Mouse (Mus musculus): ENCODE measurements at regions not wholly inside any gene's neighbourhood (a gene's known extent, or its start where the extent isn't known, plus 50 kb on each side); places are given as distances from the start of the nearest gene placed in this dataset.

GRCm38 (mm10) chr7:136745412-136745811 is 149.0 kb upstream of the Mgmt start:
- no peak for ATAC-seq (ENCODE audit: insufficient number of reproducible peaks, insufficient read depth, low FRiP score, low read depth)
- Histone ChIP-seq H3K9ac (ENCODE audit: low read length) (no peak overlapping the region), H3K4me3 (ENCODE audit: control insufficient read depth in 1 of 2, insufficient read depth in 1 of 2, low read depth in 1 of 2, low read length in 2 of 2) (no peak overlapping the region), H3K36me3 (ENCODE audit: control insufficient read depth, insufficient read depth, low read length) (no peaks in the 10 kb centered on the region), H3K9me3 (ENCODE audit: control insufficient read depth, low read length) (no peaks in the 10 kb centered on the region; the same call in 1 of the 2 replicates), H3K4me1 (ENCODE audit: control insufficient read depth in 2 of 2, insufficient read depth in 2 of 2, low read length in 2 of 2) (no peaks in the 10 kb centered on the region), H3K4me2 (ENCODE audit: low read length) (no peak overlapping the region), H3K27me3 (ENCODE audit: control insufficient read depth, insufficient read depth, low read length) (no peaks in the 10 kb centered on the region; the same call in 1 of the 2 replicates), H3K27ac (replicated peaks in 1 of 2; ENCODE audit: control insufficient read depth in 1 of 2, insufficient read depth in 1 of 2, low read depth in 2 of 2, low read length in 2 of 2) (no peak overlapping the region)
- 78% methylated on average over 8 of the region's 8 CpGs for WGBS

GRCm38 (mm10) chr7:136751477-136751876 is 142.9 kb upstream of the Mgmt start:
- Histone ChIP-seq H3K27me3 (ENCODE audit: control insufficient read depth, insufficient read depth, low read length) (no peaks in the 10 kb centered on the region), H3K9me3 (ENCODE audit: control insufficient read depth, low read length) (no peaks in the 10 kb centered on the region), H3K36me3 (ENCODE audit: control insufficient read depth, insufficient read depth, low read length) (no peaks in the 10 kb centered on the region), H3K4me2 (ENCODE audit: low read length) (no peak overlapping the region), H3K27ac (replicated peaks in 1 of 2; ENCODE audit: control insufficient read depth in 1 of 2, insufficient read depth in 1 of 2, low read depth in 2 of 2, low read length in 2 of 2) (no peak overlapping the region), H3K4me3 (ENCODE audit: control insufficient read depth in 1 of 2, insufficient read depth in 1 of 2, low read depth in 1 of 2, low read length in 2 of 2) (no peak overlapping the region), H3K9ac (ENCODE audit: low read length) (no peak overlapping the region), H3K4me1 (ENCODE audit: control insufficient read depth in 2 of 2, insufficient read depth in 2 of 2, low read length in 2 of 2) (no peaks in the 10 kb centered on the region)
- 76% methylated on average over 4 of the region's 4 CpGs for WGBS
- ATAC-seq (ENCODE audit: insufficient number of reproducible peaks, insufficient read depth, low FRiP score, low read depth): no peak

DNA sequence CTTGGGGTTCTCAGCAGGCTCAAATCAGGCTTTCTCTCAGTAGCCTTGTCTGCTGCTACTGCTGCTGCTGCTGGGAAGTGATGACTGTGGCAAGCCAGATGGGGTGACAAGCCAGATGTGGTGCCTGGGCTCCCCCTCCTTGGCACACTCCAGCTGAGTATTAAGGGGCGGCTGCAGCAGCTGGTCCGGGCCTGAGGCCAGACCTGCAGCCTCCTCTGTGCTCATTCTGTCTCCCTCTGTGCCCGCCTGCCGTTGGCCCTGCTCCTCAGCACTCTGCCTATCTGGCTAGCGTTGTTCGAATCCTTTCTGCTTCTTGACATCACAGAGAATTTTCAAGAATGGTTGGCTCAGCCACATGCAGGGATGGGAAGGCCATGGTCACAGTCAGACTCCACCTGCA is 139.6 kb upstream of the Mgmt start:
- ATAC-seq (ENCODE audit: insufficient number of reproducible peaks, insufficient read depth, low FRiP score, low read depth): no peak
- no peak overlapping the region for H3K9ac ChIP-seq (ENCODE audit: low read length)
- H3K4me2 ChIP-seq (ENCODE audit: low read length): no peak overlapping the region
- no peaks in the 10 kb centered on the region for H3K27me3 ChIP-seq (ENCODE audit: control insufficient read depth, insufficient read depth, low read length)
- WGBS: 69% methylated on average over 6 of the region's 6 CpGs
- H3K4me1 ChIP-seq (ENCODE audit: control insufficient read depth in 2 of 2, insufficient read depth in 2 of 2, low read length in 2 of 2): no peaks in the 10 kb centered on the region
- H3K27ac ChIP-seq (replicated peaks in 1 of 2; ENCODE audit: control insufficient read depth in 1 of 2, insufficient read depth in 1 of 2, low read depth in 2 of 2, low read length in 2 of 2): no peak overlapping the region
- H3K9me3 ChIP-seq (ENCODE audit: control insufficient read depth, low read length): no peaks in the 10 kb centered on the region
- H3K36me3 ChIP-seq (ENCODE audit: control insufficient read depth, insufficient read depth, low read length): no peaks in the 10 kb centered on the region
- no peak overlapping the region for H3K4me3 ChIP-seq (ENCODE audit: control insufficient read depth in 1 of 2, insufficient read depth in 1 of 2, low read depth in 1 of 2, low read length in 2 of 2)

GRCm38 (mm10) chr7:136765026-136765425 is 129.4 kb upstream of the Mgmt start:
- no peaks in the 10 kb centered on the region for H3K27me3 ChIP-seq (ENCODE audit: control insufficient read depth, insufficient read depth, low read length)
- no peak overlapping the region for H3K27ac ChIP-seq (replicated peaks in 1 of 2; ENCODE audit: control insufficient read depth in 1 of 2, insufficient read depth in 1 of 2, low read depth in 2 of 2, low read length in 2 of 2)
- ATAC-seq (ENCODE audit: insufficient number of reproducible peaks, insufficient read depth, low FRiP score, low read depth): no peak
- no peaks in the 10 kb centered on the region for H3K4me1 ChIP-seq (ENCODE audit: control insufficient read depth in 2 of 2, insufficient read depth in 2 of 2, low read length in 2 of 2)
- no peak overlapping the region for H3K4me2 ChIP-seq (ENCODE audit: low read length)
- H3K9me3 ChIP-seq (ENCODE audit: control insufficient read depth, low read length): no peaks in the 10 kb centered on the region
- WGBS: 42% methylated on average over 7 of the region's 7 CpGs
- H3K9ac ChIP-seq (ENCODE audit: low read length): no peak overlapping the region
- no peak overlapping the region for H3K4me3 ChIP-seq (ENCODE audit: control insufficient read depth in 1 of 2, insufficient read depth in 1 of 2, low read depth in 1 of 2, low read length in 2 of 2)
- H3K36me3 ChIP-seq (ENCODE audit: control insufficient read depth, insufficient read depth, low read length): no peaks in the 10 kb centered on the region

DNA sequence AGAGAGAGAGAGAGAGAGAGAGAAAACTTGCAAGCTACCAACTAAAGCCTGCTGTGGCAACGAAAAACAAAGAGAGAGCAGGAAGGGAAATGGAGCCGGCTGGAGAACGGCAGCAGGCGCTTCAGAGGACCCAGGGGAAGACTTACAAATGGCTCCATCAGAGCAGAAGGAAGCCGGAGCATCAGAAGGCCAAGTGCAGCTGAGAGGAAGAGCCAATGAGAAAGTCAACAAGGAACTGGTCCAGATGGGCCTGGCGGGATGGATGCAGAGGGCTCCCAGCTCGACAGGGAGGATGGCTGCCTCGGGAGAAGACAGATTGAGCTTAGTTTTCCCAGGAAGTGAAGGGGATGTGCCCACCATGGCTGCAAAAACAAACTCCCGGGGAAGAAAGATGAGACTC is 127.2 kb upstream of the Mgmt start:
- no peaks in the 10 kb centered on the region for H3K27me3 ChIP-seq (ENCODE audit: control insufficient read depth, insufficient read depth, low read length)
- ATAC-seq (ENCODE audit: insufficient number of reproducible peaks, insufficient read depth, low FRiP score, low read depth): no peak
- no peak overlapping the region for H3K9ac ChIP-seq (ENCODE audit: low read length)
- H3K4me1 ChIP-seq (ENCODE audit: control insufficient read depth in 2 of 2, insufficient read depth in 2 of 2, low read length in 2 of 2): no peaks in the 10 kb centered on the region
- H3K4me3 ChIP-seq (ENCODE audit: control insufficient read depth in 1 of 2, insufficient read depth in 1 of 2, low read depth in 1 of 2, low read length in 2 of 2): no peak overlapping the region
- no peaks in the 10 kb centered on the region for H3K36me3 ChIP-seq (ENCODE audit: control insufficient read depth, insufficient read depth, low read length)
- 56% methylated on average over 9 of the region's 9 CpGs for WGBS
- no peaks in the 10 kb centered on the region for H3K9me3 ChIP-seq (ENCODE audit: control insufficient read depth, low read length)
- H3K4me2 ChIP-seq (ENCODE audit: low read length): no peak overlapping the region
- no peak overlapping the region for H3K27ac ChIP-seq (replicated peaks in 1 of 2; ENCODE audit: control insufficient read depth in 1 of 2, insufficient read depth in 1 of 2, low read depth in 2 of 2, low read length in 2 of 2)

DNA sequence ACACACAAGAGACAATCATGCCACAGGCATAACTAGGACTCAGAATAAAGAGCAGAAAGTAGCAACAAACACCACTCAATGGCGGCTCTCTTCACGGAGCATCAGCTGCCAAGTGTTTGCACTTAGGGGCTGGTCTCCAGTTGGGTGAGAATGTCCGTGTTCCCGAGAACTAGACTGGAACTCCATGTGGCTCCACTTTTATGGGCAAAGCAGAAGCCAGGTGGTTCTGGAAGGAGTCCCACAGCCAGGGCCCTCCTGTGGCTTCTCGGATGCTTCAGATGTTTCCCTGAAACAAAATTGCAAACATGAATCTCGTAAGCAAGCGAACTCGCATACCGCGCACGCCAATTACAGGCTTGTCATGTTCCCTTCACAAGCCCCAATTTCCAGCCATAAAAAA is 113.7 kb upstream of the Mgmt start:
- Histone ChIP-seq H3K4me2 (ENCODE audit: low read length) (no peak overlapping the region), H3K27me3 (ENCODE audit: control insufficient read depth, insufficient read depth, low read length) (no peaks in the 10 kb centered on the region), H3K9ac (ENCODE audit: low read length) (no peak overlapping the region), H3K27ac (replicated peaks in 1 of 2; ENCODE audit: control insufficient read depth in 1 of 2, insufficient read depth in 1 of 2, low read depth in 2 of 2, low read length in 2 of 2) (no peak overlapping the region), H3K36me3 (ENCODE audit: control insufficient read depth, insufficient read depth, low read length) (no peaks in the 10 kb centered on the region), H3K4me3 (ENCODE audit: control insufficient read depth in 1 of 2, insufficient read depth in 1 of 2, low read depth in 1 of 2, low read length in 2 of 2) (no peak overlapping the region), H3K4me1 (ENCODE audit: control insufficient read depth in 2 of 2, insufficient read depth in 2 of 2, low read length in 2 of 2) (peaks cover 0 to 2% of the 10 kb centered on the region in 2 experiments; a peak in 1 of 4 replicates), H3K9me3 (ENCODE audit: control insufficient read depth, low read length) (no peaks in the 10 kb centered on the region)
- WGBS: 88% methylated on average over 11 of the region's 11 CpGs
- no peak for ATAC-seq (ENCODE audit: insufficient number of reproducible peaks, insufficient read depth, low FRiP score, low read depth)

DNA sequence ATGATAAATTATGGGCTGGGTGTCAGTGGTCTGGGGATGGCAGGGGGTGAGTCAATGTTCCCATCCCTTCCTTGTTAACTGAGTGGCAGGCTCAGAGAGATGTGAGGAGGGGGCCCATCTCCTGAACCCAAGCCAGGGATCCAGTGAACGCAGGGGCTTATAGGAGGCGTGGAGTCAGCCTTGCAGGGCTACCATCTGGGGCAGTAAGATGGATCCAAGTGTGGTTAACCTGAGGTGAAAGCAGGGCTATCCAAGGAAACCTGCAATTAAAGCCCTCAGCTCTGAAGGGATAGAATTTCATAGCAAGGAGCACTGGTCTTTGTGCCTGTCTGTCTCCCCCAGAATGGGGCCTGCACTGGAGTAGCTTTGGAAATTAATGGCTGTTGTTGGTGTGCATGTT is 103.3 kb upstream of the Mgmt start:
- Histone ChIP-seq H3K9me3 (ENCODE audit: control insufficient read depth, low read length) (no peaks in the 10 kb centered on the region), H3K4me3 (ENCODE audit: control insufficient read depth in 1 of 2, insufficient read depth in 1 of 2, low read depth in 1 of 2, low read length in 2 of 2) (no peak overlapping the region), H3K4me1 (ENCODE audit: control insufficient read depth in 2 of 2, insufficient read depth in 2 of 2, low read length in 2 of 2) (no peaks in the 10 kb centered on the region), H3K9ac (ENCODE audit: low read length) (no peak overlapping the region), H3K4me2 (ENCODE audit: low read length) (no peak overlapping the region), H3K27ac (replicated peaks in 1 of 2; ENCODE audit: control insufficient read depth in 1 of 2, insufficient read depth in 1 of 2, low read depth in 2 of 2, low read length in 2 of 2) (no peak overlapping the region), H3K36me3 (ENCODE audit: control insufficient read depth, insufficient read depth, low read length) (no peaks in the 10 kb centered on the region), H3K27me3 (ENCODE audit: control insufficient read depth, insufficient read depth, low read length) (no peaks in the 10 kb centered on the region)
- no peak for ATAC-seq (ENCODE audit: insufficient number of reproducible peaks, insufficient read depth, low FRiP score, low read depth)
- WGBS: 88% methylated on average over 2 of the region's 2 CpGs

DNA sequence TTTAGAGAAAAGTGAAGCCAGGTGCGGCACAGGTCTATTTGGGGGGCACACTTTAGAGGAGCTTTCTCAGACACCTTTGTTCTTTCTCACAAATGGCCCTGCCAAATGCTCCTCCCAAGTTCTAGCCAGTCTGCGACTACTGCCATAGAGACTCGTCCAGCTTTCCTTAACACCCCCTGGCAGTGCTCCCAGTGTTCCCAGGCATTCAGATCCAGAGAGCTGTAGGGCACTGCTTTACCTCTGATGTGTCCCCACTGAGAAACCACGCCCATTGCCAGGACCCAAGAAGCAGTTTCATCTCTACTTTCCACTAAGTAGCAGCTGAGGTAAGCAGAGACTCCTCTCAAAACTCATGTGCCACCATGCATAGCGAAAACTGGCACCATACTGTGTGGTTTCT is 102.3 kb upstream of the Mgmt start:
- H3K4me3 ChIP-seq (ENCODE audit: control insufficient read depth in 1 of 2, insufficient read depth in 1 of 2, low read depth in 1 of 2, low read length in 2 of 2): no peak overlapping the region
- no peak overlapping the region for H3K4me2 ChIP-seq (ENCODE audit: low read length)
- H3K9me3 ChIP-seq (ENCODE audit: control insufficient read depth, low read length): no peaks in the 10 kb centered on the region
- no peak for ATAC-seq (ENCODE audit: insufficient number of reproducible peaks, insufficient read depth, low FRiP score, low read depth)
- no peak overlapping the region for H3K27ac ChIP-seq (replicated peaks in 1 of 2; ENCODE audit: control insufficient read depth in 1 of 2, insufficient read depth in 1 of 2, low read depth in 2 of 2, low read length in 2 of 2)
- 71% methylated on average over 5 of the region's 5 CpGs for WGBS
- H3K4me1 ChIP-seq (ENCODE audit: control insufficient read depth in 2 of 2, insufficient read depth in 2 of 2, low read length in 2 of 2): no peaks in the 10 kb centered on the region
- no peak overlapping the region for H3K9ac ChIP-seq (ENCODE audit: low read length)
- no peaks in the 10 kb centered on the region for H3K27me3 ChIP-seq (ENCODE audit: control insufficient read depth, insufficient read depth, low read length)
- H3K36me3 ChIP-seq (ENCODE audit: control insufficient read depth, insufficient read depth, low read length): no peaks in the 10 kb centered on the region

Data from heart, embryonic 14.5 days (tissue).